ENCODE assay signal across 9 mouse cellular contexts in genomic region chr8:92493403-92493802, GRCm38 (mm10).
DNase-seq lines count a peak whose midpoint lies in the region; ATAC-seq lines count a peak whose summit lies in the region.
"Had no signal": no experiment of that assay in that cellular context is flagged by ENCODE, and none has a peak within 500 bp of the region (broad histone marks: within the 10 kb centered on the region; RNA-seq: fewer than 3 reads in every experiment).

No protein-coding gene starts in this region.

- peak; percentile 91 for ATAC-seq in heart, embryonic 16.5 days (replicated peaks; ENCODE audit: extremely low read depth, insufficient read depth, low FRiP score)
- no peak for ATAC-seq in liver, embryonic 11.5 days (replicated peaks; ENCODE audit: low FRiP score)

- no peaks in the 10 kb centered on the region for H3K4me1 ChIP-seq in heart, embryonic 10.5 days
- H3K4me1 ChIP-seq in heart, embryonic 16.5 days (ENCODE audit: control insufficient read depth, insufficient read depth, low read length) = peaks cover 8% of the 10 kb centered on the region
- H3K4me1 ChIP-seq in liver, embryonic 11.5 days (replicated peaks; ENCODE audit: control insufficient read depth, insufficient read depth, low read length) = no peaks in the 10 kb centered on the region
- H3K4me1 ChIP-seq: stomach, embryonic 15.5 days had no signal

- H3K4me3 ChIP-seq in heart, embryonic 10.5 days = no peak overlapping the region
- H3K4me3 ChIP-seq in heart, embryonic 16.5 days (ENCODE audit: low read length) = no peak overlapping the region
- H3K4me3 ChIP-seq in liver, embryonic 11.5 days (ENCODE audit: low read depth, low read length) = no peak overlapping the region
- H3K4me3 ChIP-seq: stomach, embryonic 15.5 days had no signal

- WGBS in heart, embryonic 10.5 days = 54% methylated on average over 4 of the region's 4 CpGs
- 26% methylated on average over 4 of the region's 4 CpGs for WGBS in heart, embryonic 16.5 days
- 66% methylated on average over 4 of the region's 4 CpGs for WGBS in liver, embryonic 11.5 days

- H3K9me3 ChIP-seq in heart, embryonic 10.5 days = no peaks in the 10 kb centered on the region
- H3K9me3 ChIP-seq in heart, embryonic 16.5 days (replicated peaks; ENCODE audit: control insufficient read depth, low read length) = no peaks in the 10 kb centered on the region
- H3K9me3 ChIP-seq in liver, embryonic 11.5 days (ENCODE audit: control insufficient read depth, low read length) = no peaks in the 10 kb centered on the region
- H3K9me3 ChIP-seq: stomach, embryonic 15.5 days had no signal

- H3K27ac ChIP-seq in heart, embryonic 10.5 days = no peak overlapping the region
- H3K27ac ChIP-seq in heart, embryonic 16.5 days (ENCODE audit: low read length) = no peak overlapping the region
- no peak overlapping the region for H3K27ac ChIP-seq in liver, embryonic 11.5 days (ENCODE audit: low read depth, low read length)
- H3K27ac ChIP-seq: stomach, embryonic 15.5 days had no signal

- H3K27me3 ChIP-seq in heart, embryonic 10.5 days (ENCODE audit: insufficient read depth, poor library complexity, severe bottlenecking) = peaks cover 8% of the 10 kb centered on the region; the same call in 1 of the 2 replicates
- H3K27me3 ChIP-seq in heart, embryonic 16.5 days (ENCODE audit: control insufficient read depth, insufficient read depth, low read length) = no peaks in the 10 kb centered on the region
- H3K27me3 ChIP-seq in liver, embryonic 11.5 days (replicated peaks; ENCODE audit: control insufficient read depth, insufficient read depth, low read length) = no peaks in the 10 kb centered on the region
- H3K27me3 ChIP-seq: stomach, embryonic 15.5 days had no signal

- no peak overlapping the region for H3K9ac ChIP-seq in heart, embryonic 16.5 days (ENCODE audit: low read length)
- H3K9ac ChIP-seq in liver, embryonic 11.5 days (ENCODE audit: low read depth, low read length) = no peak overlapping the region
- H3K9ac ChIP-seq: stomach, embryonic 15.5 days had no signal

- no peak overlapping the region for H3K4me2 ChIP-seq in heart, embryonic 16.5 days (ENCODE audit: low read depth, low read length)
- H3K4me2 ChIP-seq in liver, embryonic 11.5 days = no peak overlapping the region
- H3K4me2 ChIP-seq: stomach, embryonic 15.5 days had no signal

- H3K36me3 ChIP-seq in heart, embryonic 10.5 days = no peaks in the 10 kb centered on the region
- no peaks in the 10 kb centered on the region for H3K36me3 ChIP-seq in heart, embryonic 16.5 days (ENCODE audit: control insufficient read depth, insufficient read depth)
- H3K36me3 ChIP-seq in liver, embryonic 11.5 days (ENCODE audit: control insufficient read depth, insufficient read depth, low read length) = no peaks in the 10 kb centered on the region
- H3K36me3 ChIP-seq: stomach, embryonic 15.5 days had no signal

- DNase-seq in heart, adult 11 months = peak; percentile 96
- DNase-seq in heart, embryonic 10.5 days (ENCODE audit: low spot score) = no peak
- DNase-seq in right cerebral cortex, postnatal 4 days = peak; percentile 14
- no peak for DNase-seq in right cerebral cortex, postnatal 36 days (ENCODE audit: low spot score in 2 of 2)
- peak; percentile 68 for DNase-seq in skeletal muscle tissue, adult 2 months (ENCODE audit: low read depth, low spot score)
- no peak for DNase-seq in frontal cortex, postnatal 10 days (ENCODE audit: low spot score in 2 of 2)
- DNase-seq in liver, embryonic 11.5 days (ENCODE audit: low spot score) = no peak

Comparison
In these comparisons a context has a peak if more than half of its experiments do, and no peak if none do; other contexts are left out.
1. DNase-seq: peak in heart, adult 11 months (single experiment), right cerebral cortex, postnatal 4 days (single experiment) and skeletal muscle tissue, adult 2 months (single experiment); none in heart, embryonic 10.5 days (single experiment), right cerebral cortex, postnatal 36 days (0 of 2), frontal cortex, postnatal 10 days (0 of 2) and liver, embryonic 11.5 days (single experiment).